Mouse (Mus musculus) heart, adult 9 months (tissue): Measurements from ENCODE around the gene Lrfn1.

ENCODE experiments used
- DNase-seq, 2 experiments: peaks; one replicate each; pipeline ENCODE4 v3.0.0; 2022; ENCODE audit warnings: low spot score in 2 of 2

The Lrfn1 gene

DNA sequence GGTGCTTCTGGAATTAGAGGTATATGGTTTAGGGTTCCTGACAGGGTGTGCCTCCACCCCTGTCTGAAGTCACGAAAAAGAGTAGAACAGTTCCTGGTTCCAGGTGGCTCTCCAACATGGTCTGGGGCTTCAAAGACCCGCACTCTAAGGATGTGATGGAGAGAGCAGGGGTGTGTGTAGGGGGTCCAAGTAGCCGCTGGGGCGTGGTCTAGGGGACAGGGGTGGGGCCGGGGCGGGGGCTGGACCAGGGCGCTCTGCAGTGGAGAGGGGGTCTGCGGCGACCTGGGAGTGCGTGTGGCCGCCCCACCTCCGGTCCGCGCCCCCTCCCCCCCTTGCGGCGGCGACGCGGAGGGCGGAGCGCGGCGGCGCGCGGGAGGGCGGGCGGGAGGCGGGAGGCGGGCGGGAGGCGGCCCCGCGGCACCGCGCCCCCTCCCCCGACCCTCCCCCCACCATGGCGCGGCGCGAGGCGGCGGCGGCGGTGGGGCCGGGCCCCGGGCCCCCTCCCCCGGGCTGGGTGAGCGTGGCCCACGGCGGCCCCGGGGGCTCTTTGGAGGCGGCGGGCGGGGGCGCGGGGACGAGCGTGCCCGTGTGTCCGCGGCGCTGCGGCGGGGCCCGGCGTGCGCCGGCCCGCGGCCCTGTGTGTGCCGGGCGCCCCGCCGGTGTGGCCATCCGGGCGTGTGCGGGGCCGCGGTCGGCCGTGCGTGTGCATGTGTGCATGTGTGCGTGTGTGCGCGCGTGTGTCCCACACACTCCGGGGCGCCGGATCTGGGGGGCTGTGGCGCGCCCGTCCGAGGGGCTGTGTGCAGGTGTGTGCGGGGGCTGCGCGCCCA lies at the start of gene Lrfn1:
Gene Lrfn1 (plus strand): TSS at position 450 of the 830 bp plus-strand sequence.
- no peak for DNase-seq

DNA sequence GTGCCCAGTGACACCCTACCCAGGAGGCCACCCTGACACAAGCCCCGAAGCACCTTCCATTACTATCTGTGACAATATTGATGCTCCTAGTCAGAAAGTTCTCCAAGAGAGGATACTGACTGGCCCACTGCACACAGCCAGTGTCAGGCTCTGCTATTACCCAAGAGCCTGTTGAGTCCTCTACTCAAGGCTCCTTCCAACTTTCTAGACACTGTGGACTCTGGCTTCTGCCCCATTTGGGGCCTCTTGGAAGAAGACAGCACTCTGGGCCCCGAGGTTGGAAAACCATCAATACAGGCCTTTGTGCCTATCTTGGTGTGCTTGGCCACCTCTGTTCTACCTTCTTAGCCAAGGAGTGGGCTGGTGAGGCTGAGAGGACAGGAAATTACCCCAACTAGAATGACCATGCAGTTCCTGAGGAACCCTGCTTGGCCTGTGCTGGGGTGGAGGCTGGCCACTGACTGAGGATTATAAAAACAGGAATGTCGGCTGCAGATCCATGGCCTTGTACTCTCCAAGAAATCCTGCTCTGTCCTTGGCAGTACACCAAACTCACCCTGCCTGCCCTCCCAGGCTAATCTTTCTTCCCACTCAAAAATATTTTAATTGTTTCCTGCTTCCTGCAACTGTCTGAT lies 40.8 kb upstream of the Lrfn1 start:
- DNase-seq = peak; percentile 85 to 86

DNA sequence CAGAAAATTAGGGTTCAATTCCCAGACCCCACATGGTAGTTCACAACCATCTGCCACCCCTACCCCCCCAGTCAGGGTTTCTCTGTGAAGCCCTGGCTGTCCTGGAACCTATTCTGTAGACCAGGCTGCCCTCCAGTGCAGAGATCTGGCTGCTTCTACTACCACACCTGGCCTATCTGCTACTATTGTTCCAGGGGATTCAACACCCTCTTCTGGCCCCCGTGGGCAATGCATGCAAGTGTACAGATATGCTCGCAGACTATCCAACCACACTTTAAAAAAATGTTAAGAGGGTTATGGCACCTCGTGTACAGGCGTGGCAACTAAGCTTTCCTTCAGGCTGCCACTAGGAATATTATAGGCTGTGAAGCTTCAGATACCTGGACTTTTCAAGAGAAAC lies 39.0 kb upstream of the Lrfn1 start:
- DNase-seq = no peak

DNA sequence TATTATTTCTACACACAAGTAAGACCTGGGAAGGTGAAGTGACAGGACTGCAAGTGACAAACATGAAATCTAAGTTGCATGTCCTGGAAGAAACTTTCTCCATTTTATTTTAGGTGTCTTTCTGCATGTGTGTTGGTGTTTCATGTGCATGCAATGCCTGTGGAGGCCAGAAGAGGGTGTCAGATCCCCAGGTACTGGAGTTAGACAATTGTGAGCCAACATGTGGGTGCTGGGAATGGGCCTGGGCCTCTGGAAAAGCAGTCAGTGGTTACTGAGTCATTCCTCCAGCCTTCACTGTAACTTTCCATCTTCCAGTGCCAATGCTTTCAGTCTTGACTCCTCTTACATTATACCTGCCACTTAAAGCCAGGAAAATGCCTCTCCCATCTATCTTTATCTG lies 34.4 kb upstream of the Lrfn1 start:
- no peak for DNase-seq

DNA sequence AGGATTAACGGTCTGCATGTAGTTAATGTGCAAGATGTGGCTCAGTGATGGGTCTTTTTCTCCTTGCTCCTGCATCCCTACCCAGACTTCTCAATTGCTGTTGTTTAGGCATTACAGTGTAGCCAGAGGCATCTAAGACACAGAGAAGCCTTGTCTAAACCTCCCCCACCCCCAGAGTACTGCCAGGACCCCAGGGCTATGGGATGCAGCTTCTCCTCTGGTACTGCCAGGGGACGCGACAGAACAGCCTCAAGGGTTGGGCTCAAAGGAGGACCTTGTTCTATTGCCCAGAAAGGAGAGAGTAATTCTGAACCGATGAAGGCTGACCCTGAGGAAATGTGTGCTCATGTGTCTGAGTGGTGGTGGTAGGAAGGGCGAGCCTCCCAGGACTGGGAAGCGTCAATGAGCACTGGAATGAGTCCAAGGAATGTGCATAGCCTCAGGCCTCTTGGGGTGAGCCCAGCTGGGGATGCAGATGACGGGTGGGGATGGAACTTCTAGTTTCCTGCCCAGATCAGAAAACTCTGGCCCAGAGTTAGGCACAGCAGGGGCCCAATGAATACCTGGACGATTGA lies 33.6 kb upstream of the Lrfn1 start:
- DNase-seq = peak; percentile 85 to 86

DNA sequence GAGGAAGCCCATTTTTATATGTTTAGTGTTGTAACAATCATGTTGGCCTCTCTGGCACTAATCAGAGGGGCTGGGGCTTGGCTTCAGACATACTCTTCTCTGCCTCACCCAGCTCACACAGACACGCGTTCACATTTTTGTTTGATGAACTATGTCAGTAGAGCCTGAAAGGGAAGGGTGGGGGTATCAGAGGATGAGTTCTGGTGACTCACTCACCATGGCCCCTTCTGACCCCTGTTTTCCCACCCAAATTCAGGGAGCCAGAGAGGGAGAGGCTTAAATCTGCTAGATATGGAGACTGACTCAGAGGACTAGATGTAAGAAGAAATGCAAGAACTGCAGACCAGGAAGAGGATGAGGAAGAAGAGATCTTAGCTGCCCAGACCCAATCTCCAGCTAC lies 32.4 kb upstream of the Lrfn1 start:
- DNase-seq = peak in 1 of 2 experiments; percentile 15

DNA sequence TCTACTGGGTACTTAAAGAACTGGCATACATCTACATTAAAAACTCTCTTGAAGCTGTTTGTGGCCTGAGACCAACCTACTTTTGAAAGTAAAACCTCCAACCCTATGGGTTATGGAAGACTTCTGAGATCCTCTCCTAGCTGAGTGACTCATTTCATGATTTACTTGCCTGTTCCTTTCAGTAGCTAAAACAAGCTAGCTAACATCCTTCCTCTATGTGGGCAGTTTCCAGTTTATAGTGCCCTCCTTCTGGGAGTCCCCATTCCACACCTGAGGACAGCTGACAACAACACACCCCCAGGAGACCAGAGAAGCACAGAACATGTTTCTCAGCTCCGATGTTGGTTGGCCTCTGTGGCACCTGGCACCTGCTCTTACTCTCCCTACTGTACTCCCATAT lies 28.8 kb upstream of the Lrfn1 start:
- no peak for DNase-seq

DNA sequence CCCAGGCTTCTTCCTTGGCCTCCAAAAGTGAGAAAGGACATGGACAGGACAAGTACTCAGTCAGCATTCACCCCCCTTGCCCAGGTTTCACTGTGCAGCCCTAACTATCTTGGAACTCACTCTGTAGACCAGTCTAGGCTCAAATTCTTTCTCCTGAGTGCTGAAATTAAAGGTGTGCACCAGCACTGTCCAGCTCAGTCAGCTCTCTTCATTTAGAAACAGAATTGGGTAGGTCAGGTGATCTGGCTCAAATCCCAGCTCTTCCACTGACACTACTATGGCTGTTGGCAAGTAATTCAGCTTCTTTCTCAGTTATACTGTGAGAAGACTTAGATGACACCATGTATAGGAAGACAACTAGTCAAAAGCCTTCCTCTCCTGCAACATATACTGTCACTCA lies 24.0 kb upstream of the Lrfn1 start:
- DNase-seq = peak in 1 of 2 experiments; percentile 27

DNA sequence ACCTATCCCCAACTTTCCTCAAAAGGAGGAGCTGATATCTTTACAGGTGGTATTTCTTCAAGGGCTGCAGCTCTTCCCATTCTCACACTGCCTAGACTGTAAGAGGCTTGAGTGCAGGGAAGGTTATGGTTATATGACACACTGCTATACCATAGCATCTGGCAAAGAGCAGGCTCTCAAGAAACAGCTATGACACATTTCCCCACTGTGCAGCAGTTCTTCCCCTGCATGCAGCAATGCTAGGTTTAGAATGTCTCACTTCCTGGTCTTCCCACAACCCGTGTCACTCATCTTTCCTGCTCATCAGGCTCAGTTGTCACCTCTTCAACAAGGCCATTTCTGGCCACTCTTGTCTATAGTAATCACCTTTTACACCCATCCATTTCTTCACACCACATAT lies 21.3 kb upstream of the Lrfn1 start:
- no peak for DNase-seq

DNA sequence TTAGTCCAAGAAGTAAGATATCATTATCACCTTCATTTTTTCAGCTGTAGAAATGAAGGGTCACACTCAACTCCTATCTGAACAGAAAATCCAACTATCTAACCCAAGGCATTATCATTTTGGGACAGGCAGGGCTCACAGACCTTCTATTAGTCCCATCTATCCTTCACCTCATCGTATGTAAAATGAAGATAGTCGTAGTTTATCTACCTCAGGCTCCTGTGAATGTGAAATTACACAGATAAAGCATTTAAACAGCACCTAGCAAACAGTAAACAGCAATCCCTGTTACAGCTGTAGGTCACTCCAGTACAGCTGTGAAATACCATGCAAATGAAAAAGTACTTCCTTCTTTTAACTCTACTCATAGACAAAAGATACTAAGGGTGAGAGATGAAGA lies 19.5 kb upstream of the Lrfn1 start:
- DNase-seq = no peak

DNA sequence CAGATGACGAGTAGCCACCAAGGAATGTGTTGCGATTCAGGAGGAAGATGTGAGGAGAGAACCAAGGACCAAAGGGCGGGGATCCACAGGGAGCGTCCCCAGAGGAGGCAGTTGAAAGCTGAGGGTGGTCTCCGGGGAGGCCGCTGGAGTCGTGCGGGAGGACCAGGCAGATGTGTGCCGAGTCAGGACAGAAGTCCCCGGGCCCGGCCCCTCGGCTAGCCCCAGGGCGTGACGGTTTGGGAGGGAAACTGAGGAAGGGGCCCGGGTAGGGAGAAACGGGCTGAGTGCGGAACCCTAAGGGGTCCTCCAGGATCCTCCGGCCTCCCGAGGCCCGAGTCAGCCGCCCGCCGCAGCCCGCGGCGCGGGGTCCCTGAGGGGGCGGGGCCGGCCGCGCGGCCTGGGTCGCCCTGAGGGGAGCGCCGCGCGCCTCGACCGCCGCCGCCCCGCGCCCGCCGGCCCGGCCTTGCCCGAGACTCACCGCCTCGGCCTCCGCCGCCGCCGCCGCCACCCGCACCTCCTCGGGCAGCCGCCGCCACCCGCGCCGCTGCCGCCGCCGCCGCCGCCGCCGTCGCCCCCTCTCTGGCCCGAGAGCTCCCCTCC lies 16.0 kb upstream of the Lrfn1 start:
- DNase-seq = peak; percentile 29 to 41

DNA sequence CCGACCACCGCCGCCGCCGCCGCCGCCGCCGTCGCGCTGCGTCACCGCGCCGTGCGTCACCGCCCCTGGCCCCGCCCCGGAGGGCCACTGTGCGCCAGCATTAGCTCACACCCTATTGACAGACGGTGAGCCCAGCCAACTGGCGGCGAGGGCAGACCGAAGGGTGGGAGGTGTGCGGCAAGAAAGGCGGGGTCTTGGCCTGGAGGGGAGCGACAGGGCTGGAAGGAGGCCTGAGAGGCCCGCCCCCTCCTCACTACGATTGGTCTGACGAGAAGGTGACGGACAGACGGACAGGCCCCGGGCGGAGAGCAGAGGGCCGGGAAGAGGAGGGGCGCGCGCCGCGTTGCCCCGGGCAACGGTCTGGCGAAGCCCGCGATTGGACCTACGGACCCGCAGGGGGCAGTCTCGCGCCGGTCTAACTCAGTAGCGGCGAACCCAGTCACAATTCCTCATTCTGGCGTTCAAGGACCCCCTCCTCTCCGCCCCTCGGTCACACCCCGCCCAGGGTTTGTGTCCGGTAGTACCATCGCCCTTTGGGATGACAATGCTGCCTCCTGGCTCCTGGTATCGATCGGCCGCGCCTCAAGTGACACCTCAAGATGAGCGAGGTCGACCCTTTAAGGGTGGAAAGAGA lies 15.4 kb upstream of the Lrfn1 start:
- DNase-seq = peak; percentile 100

DNA sequence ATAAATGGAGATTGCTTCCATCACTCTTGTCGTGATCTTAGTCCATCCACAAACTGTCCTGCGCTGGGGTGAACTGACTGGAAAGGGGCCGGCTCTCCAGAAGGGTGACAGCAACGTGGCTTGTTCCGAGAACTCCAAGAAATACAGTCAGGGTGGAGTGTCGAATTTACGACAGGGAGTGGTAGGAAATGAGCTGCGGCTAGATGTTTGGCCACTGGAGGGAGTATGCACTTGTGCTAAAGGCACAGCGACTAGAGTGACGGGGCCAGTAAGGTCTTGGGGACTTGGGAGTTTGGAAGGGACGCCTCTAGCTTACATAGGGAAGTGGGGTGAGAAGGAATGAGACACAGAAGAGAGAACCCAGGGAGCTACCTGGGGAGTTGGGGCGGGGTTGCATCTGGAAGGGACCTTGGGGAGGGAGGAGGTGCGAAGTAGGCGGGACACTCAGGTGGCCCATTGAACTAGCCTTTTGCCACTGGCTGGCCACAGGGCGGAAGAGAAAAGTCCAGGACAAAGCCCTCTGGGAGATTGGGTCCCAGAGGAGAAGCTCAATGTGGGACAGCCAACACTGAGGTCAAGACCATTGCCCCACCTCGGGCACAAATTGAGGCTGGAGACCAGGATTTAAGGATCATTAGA lies 14.7 kb upstream of the Lrfn1 start, which contains the start of gene Gmfg:
Gene Gmfg (plus strand): TSS at position 516 of the 639 bp plus-strand sequence.
- peak; percentile 82 to 87 for DNase-seq

DNA sequence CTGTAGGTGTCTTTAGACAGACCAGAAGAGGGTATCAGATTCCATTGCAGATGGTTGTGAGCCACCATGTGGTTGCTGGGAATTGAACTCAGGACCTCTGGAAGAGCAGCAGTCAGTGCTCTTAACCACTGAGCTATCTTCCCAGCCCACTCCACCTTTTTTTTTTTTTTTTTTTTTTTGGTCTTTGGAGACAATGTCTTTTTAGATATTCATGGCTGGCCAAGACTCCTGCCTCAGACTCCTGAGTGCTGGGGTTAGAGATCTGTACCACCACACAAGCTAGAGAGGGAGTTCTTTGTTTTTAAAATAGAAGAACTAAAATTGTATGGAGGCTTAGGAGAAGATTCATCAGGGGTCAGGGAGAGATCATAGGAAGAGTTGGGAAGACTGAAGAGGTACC lies 13.8 kb upstream of the Lrfn1 start:
- no peak for DNase-seq

DNA sequence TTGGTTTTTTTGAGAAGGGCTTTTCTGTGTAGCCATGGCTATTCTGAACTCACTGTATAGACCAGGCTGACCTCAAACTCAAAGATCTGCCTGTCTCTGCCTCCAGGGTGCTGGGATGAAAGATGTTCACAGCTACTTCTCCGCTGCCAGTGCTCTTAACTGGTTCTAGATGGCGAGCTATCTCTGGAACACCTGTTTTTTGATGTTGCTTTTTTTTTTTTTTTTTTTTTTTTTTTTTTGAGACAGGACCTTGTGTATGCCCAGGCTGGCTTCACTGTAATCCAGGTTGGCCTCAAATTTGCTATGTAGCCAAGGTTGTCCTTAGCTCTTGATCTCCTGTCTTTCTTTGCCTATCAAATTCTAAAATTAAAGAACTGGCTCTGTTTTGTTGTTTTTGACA lies 13.0 kb upstream of the Lrfn1 start:
- no peak for DNase-seq

DNA sequence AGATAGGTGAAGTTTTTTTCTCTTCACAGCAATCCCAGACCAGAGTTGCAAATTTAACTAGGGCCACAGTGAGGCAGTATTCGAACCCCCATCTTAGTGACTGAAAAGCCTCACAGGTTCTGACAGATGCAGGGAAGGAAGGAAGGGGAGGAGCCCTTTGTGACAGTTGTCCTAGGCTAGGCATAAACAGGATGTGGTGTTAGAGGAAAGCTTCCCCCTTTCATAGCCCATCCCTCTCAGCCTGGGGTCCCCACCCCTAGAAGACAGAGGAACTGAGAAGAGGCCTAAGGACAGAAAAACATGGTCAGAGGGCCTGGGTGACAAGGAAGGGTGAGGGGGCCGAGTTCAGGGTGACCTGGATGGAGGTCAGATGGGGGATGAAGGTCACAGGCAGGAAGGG lies 11.0 kb upstream of the Lrfn1 start:
- DNase-seq = peak; percentile 54 to 78

DNA sequence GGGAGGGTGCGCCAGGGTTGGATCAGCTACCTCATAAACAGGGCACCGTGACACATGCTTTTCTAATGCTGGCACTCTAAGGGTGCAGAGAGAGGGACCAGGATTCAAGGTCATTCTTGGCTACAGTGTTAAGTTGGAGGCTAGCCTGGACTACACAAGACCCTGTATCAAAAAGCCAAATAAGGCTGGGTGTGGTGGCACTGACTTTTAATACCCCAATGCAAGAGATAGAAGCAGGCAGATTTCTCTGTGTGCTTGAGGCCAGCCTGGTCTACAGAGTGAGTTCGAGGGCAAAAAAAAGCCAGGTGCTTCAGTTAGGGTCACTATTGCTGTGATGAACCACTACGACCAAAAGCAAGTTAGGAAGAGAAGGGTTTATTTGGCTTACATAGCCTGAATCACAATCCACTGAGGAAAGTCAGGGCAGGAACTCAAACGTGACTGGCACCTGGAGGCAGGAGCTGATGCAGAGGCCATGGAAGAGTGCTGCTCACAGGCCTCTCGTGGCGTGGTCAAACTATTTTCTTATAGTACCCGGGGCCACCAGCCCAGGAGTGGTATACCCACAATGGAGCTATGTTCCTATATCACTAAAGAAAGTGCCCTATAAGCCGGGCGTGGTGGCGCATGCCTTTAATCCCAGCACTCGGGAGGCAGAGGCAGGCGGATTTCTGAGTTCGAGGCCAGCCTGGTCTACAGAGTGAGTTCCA lies 9.8 kb upstream of the Lrfn1 start:
- no peak for DNase-seq

DNA sequence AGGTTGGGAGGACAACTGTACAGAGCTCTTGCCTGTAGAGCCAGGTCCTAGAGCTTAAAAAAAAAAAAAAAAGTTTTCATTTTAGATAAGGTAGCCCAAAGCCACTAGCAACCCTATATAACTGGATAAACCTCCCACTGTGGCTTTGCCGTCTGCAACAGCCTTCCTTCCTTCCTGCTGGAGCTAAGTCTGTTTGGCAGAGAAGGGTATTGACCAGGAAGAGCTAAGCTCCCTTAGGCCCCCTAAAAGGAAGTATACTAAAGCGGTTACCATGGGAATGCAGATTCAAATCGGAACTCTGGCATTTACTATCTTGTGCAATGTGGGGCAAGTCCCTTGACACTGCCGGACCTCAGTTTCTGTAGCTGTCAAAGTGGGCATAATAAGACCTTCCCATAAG lies 9.1 kb upstream of the Lrfn1 start:
- DNase-seq = peak; percentile 32 to 63

DNA sequence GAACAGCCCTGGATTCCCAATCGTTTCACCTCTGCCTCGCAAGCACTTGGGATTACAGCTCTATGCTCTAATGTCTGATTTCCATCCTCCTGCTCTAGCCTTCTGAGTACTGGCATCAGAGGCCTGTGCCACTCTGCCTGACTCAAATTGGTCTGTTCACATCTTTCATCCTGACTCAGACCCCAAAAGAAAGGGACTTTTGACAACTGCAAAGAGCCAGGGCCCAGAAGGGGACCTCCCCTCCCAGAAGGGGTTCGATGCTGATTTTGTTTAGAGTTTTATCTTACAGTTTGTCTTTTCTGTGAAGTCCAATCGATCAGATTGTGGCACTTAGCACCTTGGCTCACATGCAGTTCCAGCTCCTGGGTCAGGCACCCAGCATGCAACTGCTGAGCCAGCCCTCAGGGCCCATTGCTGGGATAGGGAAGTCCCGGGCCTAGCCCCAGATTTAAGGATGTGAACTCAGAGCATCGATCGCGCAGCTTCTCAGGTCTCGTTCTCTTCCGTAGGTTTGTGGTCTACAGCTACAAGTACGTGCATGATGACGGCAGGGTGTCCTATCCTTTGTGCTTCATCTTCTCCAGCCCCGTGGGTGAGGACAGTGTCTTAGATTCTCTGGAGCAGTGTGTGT lies 7.3 kb upstream of the Lrfn1 start:
- DNase-seq = no peak

DNA sequence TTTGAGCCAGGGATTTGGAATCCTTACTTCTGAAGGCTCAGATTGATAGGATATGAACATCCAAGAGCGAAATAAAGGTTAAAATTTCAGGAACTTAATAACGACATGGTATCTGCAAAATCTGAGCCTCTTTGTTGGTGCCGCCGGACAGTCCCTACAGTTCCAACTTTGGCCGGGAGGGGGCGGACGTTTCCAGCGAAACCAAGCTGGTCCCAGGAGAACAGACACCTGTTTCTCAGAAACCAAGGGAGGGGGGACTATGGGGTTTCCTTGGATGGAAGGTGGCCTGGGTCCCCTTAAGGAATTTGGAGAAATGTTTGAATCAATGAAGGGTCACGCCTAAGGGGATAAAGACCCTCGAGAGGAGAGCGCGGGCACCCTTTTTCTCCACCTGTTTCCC lies 5.3 kb upstream of the Lrfn1 start:
- peak in 1 of 2 experiments; percentile 64 for DNase-seq
